Mouse (Mus musculus) CD4-positive, CD25-positive, alpha-beta regulatory T cell, adult 2 months (primary cell): Measurements from ENCODE around the gene Rgl2.

Experiments used
- DNase-seq: peaks from one replicate; pipeline ENCODE4 v3.0.0-alpha.2; 2012; ENCODE audit warnings: low read depth, low spot score

Rgl2 gene

GRCm38 (mm10) chr17:33921361-33921760 lies 8.0 kb upstream of the Rgl2 start:
- DNase-seq = no peak

- DNase-seq = peak; percentile 79
Observed at GRCm38 (mm10) chr17:33924577-33925283, 4.6 kb upstream of the Rgl2 start.

GRCm38 (mm10) chr17:33925406-33926116 lies 3.8 kb upstream of the Rgl2 start:
- DNase-seq = peak; percentile 40

- DNase-seq = peak; percentile 54
Observed at GRCm38 (mm10) chr17:33926207-33926932, 3.0 kb upstream of the Rgl2 start.

- DNase-seq = no peak
Observed at GRCm38 (mm10) chr17:33928251-33928947, 944 bp upstream of the Rgl2 start.

GRCm38 (mm10) chr17:33930280-33931158 lies 1.2 kb downstream of the Rgl2 start:
- peak; percentile 76 for DNase-seq

GRCm38 (mm10) chr17:33931159-33931866 lies 2.0 kb downstream of the Rgl2 start:
- peak; percentile 63 for DNase-seq

- DNase-seq = no peak
Observed at GRCm38 (mm10) chr17:33931947-33932346, 2.6 kb downstream of the Rgl2 start.

GRCm38 (mm10) chr17:33932448-33932847 lies 3.1 kb downstream of the Rgl2 start:
- no peak for DNase-seq

GRCm38 (mm10) chr17:33932970-33933369 lies 3.6 kb downstream of the Rgl2 start:
- DNase-seq = no peak

- no peak for DNase-seq
Observed at GRCm38 (mm10) chr17:33935422-33936055, 6.2 kb downstream of the Rgl2 start.

- no peak for DNase-seq
Observed at GRCm38 (mm10) chr17:33936993-33937392, 7.7 kb downstream of the Rgl2 start.

- DNase-seq = no peak
Observed at GRCm38 (mm10) chr17:33938783-33939182, 9.4 kb downstream of the Rgl2 start.

GRCm38 (mm10) chr17:33940206-33940805 lies 11.0 kb downstream of the Rgl2 start, which contains the start of the genes Pfdn6 and Wdr46:
Gene Pfdn6 (minus strand): TSS chr17:33940343.
Gene Wdr46 (plus strand): TSS chr17:33940660.
- DNase-seq = peak; percentile 93

GRCm38 (mm10) chr17:33940981-33941380 lies 11.6 kb downstream of the Rgl2 start:
- DNase-seq = peak; percentile 31

GRCm38 (mm10) chr17:33941381-33941780 lies 12.0 kb downstream of the Rgl2 start:
- DNase-seq = no peak

- no peak for DNase-seq
Observed at GRCm38 (mm10) chr17:33943454-33943853, 14.1 kb downstream of the Rgl2 start.

- DNase-seq = peak; percentile 75
Observed at GRCm38 (mm10) chr17:33947430-33948089, 18.2 kb downstream of the Rgl2 start.
